Mouse (Mus musculus) midbrain, embryonic 14.5 days (tissue): Measurements from ENCODE around the gene Irf7. TPM values are rescaled to one million over a fixed set of nuclear protein-coding genes. Genes with fewer than 3 reads are reported as not detected.

Experiments
- ATAC-seq: fragments of 200-750 bp; cut with Nextera tagmentation; 2 replicates; pipeline ENCODE4 v1.8.0; 2017; ENCODE audit warnings: moderate number of reproducible peaks, moderate library complexity; ENCODE audit not compliant: low FRiP score, low TSS enrichment
- DNase-seq: peaks from one replicate; pipeline ENCODE4 v3.0.0-alpha.2; 2015
- H3K27ac ChIP-seq: fragments of 300-500 bp; sonication (generic); replicated peaks from 2 replicates; pipeline ENCODE4 v1.5.1; 2014; ENCODE audit warnings: mild to moderate bottlenecking, low read depth, low read length, moderate library complexity
- H3K27me3 ChIP-seq: fragments of 300-500 bp; sonication (generic); 2 replicates; pipeline ENCODE4 v1.6.1; 2014; ENCODE audit warnings: low read length, control low read depth, mixed read lengths; ENCODE audit not compliant: control insufficient read depth, insufficient read depth
- H3K36me3 ChIP-seq: fragments of 300-500 bp; sonication (generic); 2 replicates; pipeline ENCODE4 v1.6.1; 2014; ENCODE audit warnings: low read length, control low read depth; ENCODE audit not compliant: control insufficient read depth, insufficient read depth
- H3K4me1 ChIP-seq: fragments of 300-500 bp; sonication (generic); 2 replicates; pipeline ENCODE4 v1.6.1; 2014; ENCODE audit warnings: mild to moderate bottlenecking, antibody characterized with exemption, low read length, control low read depth; ENCODE audit not compliant: control insufficient read depth, insufficient read depth
- H3K4me2 ChIP-seq: fragments of 300-500 bp; sonication (generic); 2 replicates; pipeline ENCODE4 v1.6.1; 2014; ENCODE audit warnings: mild to moderate bottlenecking, low read length, moderate library complexity
- H3K4me3 ChIP-seq: fragments of 300-500 bp; sonication (generic); replicated peaks from 2 replicates; pipeline ENCODE4 v1.5.1; 2014; ENCODE audit warnings: low read depth, low read length
- H3K9ac ChIP-seq: fragments of 300-500 bp; sonication (generic); replicated peaks from 2 replicates; pipeline ENCODE4 v1.6.1; 2014; ENCODE audit warnings: mild to moderate bottlenecking, low read length, moderate library complexity
- H3K9me3 ChIP-seq: fragments of 300-500 bp; sonication (generic); 2 replicates; pipeline ENCODE4 v1.6.1; 2016; ENCODE audit warnings: low read length, control low read depth, mixed read lengths; ENCODE audit not compliant: control insufficient read depth
- WGBS: fragments of 180-500 bp; shearing (Covaris S2); extraction: QIAGEN DNeasy Blood & Tissue Kit; methylation state at CpG from one replicate; pipeline ENCODE4 v1.1.7; 2014; 5-methylcytosine and 5-hydroxymethylcytosine counted together
- polyA plus RNA-seq: library from polyadenylated mRNA; unstranded; fragments of >200 nt; fragmentation: Nextera tagmentation; extraction: Ambion mirVana; gene quantifications from 2 replicates; pipeline ENCODE4 v1.2.1, GENCODE M21; 2014

Gene Irf7
- polyA plus RNA-seq, 1 experiment from 2014 or later: 9.2 TPM

DNA sequence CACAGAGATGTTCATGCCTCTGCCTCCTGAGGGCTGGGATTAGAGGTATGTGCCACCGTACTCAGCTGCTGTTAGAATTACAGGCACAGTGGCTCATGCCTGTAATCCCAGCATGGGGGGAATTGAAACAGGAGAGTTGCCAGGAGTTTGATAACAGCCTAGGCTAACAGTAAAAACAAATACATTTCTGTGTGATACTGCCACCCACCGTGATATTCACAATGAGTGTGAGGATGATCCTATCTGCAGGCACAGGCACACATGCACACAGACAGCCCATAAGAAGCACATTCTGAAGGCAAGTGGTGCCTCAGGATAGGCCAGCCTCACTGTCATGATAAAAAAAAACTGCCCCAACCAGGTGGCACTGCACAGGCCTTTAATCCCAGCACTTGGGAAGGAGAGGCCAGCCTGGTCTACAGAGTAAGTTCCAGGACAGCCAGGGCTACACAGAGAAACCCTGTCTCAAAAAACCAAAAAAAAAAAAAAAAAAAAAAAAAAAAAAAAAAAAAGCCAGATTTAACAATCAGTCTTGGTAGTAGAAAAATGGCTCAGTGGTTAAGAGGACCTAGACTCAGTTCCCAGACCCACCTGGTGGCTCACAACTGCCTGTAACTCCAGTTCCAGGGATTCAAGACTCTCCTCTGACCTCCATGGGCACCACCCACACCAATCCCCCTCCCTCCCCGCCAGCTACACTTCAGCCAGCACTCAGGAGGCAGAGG lies 31.8 kb upstream of the Irf7 start:
- Histone ChIP-seq H3K27me3 (peaks cover 29% of the 10 kb centered on the region), H3K27ac (no peak overlapping the region), H3K4me3 (no peak overlapping the region), H3K4me1 (peaks cover 10% of the 10 kb centered on the region), H3K9ac (no peak overlapping the region), H3K4me2 (no peak overlapping the region), H3K36me3 (peaks cover 60% of the 10 kb centered on the region), H3K9me3 (no peaks in the 10 kb centered on the region)
- 84% methylated on average over 3 of the region's 3 CpGs for WGBS
- ATAC-seq (no peak), DNase-seq (no peak)

GRCm38 (mm10) chr7:141294479-141294878 lies 28.2 kb upstream of the Irf7 start:
- Histone ChIP-seq H3K36me3 (peaks cover 26% of the 10 kb centered on the region), H3K9me3 (no peaks in the 10 kb centered on the region), H3K27ac (no peak overlapping the region), H3K27me3 (peaks cover 54% of the 10 kb centered on the region), H3K4me1 (peaks cover 21% of the 10 kb centered on the region), H3K4me2 (peak overlapping the region; percentile 61), H3K4me3 (peak overlapping the region; percentile 33; the same call in 1 of the 2 replicates), H3K9ac (no peak overlapping the region)
- DNase-seq (no peak), ATAC-seq (no peak)
- WGBS: 4% methylated on average over 22 of the region's 22 CpGs

DNA sequence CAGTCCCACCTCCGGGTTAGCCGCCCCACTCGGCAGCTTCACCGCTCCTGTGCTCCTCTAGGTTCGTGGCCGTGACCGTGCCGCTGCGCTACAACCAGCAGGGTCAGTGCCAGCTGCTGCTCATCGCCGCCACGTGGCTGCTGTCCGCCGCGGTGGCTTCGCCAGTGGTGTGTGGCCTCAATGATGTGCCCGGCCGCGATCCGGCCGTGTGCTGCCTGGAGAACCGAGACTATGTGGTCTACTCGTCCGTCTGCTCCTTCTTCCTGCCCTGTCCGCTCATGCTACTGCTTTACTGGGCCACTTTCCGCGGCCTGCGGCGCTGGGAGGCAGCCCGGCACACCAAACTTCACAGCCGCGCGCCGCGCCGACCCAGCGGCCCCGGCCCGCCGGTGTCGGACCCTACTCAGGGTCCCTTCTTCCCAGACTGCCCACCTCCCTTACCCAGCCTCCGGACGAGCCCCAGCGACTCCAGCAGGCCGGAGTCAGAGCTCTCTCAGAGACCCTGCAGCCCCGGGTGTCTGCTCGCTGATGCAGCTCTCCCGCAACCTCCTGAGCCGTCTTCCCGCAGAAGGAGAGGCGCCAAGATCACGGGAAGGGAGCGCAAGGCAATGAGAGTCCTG lies 27.7 kb upstream of the Irf7 start:
- DNase-seq (peak; percentile 59), ATAC-seq (no peak)
- WGBS: 1% methylated on average over 53 of the region's 53 CpGs
- Histone ChIP-seq H3K4me1 (peaks cover 21% of the 10 kb centered on the region), H3K4me2 (peak overlapping the region; percentile 61), H3K36me3 (peaks cover 21% of the 10 kb centered on the region), H3K27ac (no peak overlapping the region), H3K9ac (no peak overlapping the region; the same call in 1 of the 2 replicates), H3K9me3 (no peaks in the 10 kb centered on the region), H3K27me3 (peaks cover 54% of the 10 kb centered on the region), H3K4me3 (peak overlapping the region; percentile 33)

- no peaks in the 10 kb centered on the region for H3K9me3 ChIP-seq
- H3K36me3 ChIP-seq: peaks cover 12% of the 10 kb centered on the region
- peak overlapping the region; percentile 95 for H3K4me2 ChIP-seq
- no peak overlapping the region; the same call in 1 of the 2 replicates for H3K9ac ChIP-seq
- ATAC-seq: no peak
- H3K27ac ChIP-seq: no peak overlapping the region
- peaks cover 21% of the 10 kb centered on the region for H3K4me1 ChIP-seq
- H3K4me3 ChIP-seq: peak overlapping the region; percentile 48
- H3K27me3 ChIP-seq: peaks cover 54% of the 10 kb centered on the region
- peak; percentile 39 for DNase-seq
- WGBS: 17% methylated on average over 15 of the region's 15 CpGs
Observed at GRCm38 (mm10) chr7:141292583-141293388, 26.5 kb upstream of the Irf7 start.

DNA sequence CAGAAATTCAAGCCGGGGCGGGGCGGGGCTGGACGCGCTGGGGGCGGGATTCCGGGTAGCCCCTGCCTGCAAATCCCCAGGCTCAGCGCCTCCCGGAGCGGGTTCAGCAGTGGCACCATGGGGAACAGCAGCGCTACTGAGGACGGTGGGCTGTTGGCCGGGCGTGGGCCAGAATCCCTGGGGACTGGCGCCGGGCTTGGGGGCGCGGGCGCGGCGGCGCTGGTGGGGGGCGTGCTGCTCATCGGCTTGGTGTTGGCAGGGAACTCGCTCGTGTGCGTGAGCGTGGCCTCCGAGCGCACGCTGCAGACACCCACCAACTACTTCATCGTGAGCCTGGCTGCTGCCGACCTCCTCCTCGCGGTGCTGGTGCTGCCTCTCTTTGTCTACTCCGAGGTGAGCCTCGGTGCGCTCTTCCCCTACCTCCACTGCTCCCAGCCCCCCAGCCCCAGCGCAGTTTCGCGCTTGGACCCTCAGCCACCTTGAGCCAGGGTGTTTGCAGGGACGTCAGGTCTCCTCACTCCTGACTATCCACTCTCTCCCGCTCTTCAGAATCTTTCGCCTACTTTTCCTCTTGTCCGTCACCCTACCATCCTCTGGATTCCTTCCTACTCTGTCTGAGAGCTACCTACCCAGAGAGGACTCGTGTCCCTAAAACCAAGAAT lies 25.8 kb upstream of the Irf7 start, which contains the start of gene Drd4:
Gene Drd4, plus strand, starts transcription at position 86 of the 662 bp plus-strand sequence.
- peaks cover 5% of the 10 kb centered on the region for H3K36me3 ChIP-seq
- no peaks in the 10 kb centered on the region for H3K9me3 ChIP-seq
- ATAC-seq: peak; percentile 62; the same call in 1 of the 2 replicates
- peak within 1 kb of the TSS; percentile 63 for H3K9ac ChIP-seq
- peak; percentile 69 for DNase-seq
- peak within 1 kb of the TSS; percentile 48 for H3K4me3 ChIP-seq
- peaks cover 21% of the 10 kb centered on the region for H3K4me1 ChIP-seq
- H3K27ac ChIP-seq: no peak within 1 kb of the TSS
- peak within 1 kb of the TSS; percentile 95 for H3K4me2 ChIP-seq
- WGBS: 1% methylated on average over 46 of the region's 46 CpGs
- peaks cover 54% of the 10 kb centered on the region for H3K27me3 ChIP-seq

GRCm38 (mm10) chr7:141288042-141288441 lies 21.8 kb upstream of the Irf7 start:
- Histone ChIP-seq H3K36me3 (no peaks in the 10 kb centered on the region), H3K4me3 (no peak overlapping the region), H3K9ac (no peak overlapping the region), H3K4me1 (0 out of 2 replicates have a peak, but pooled peaks cover 10% of the 10 kb centered on the region), H3K27me3 (peaks cover 25% of the 10 kb centered on the region), H3K27ac (no peak overlapping the region), H3K4me2 (no peak overlapping the region), H3K9me3 (no peaks in the 10 kb centered on the region)
- 88% methylated on average over 3 of the region's 3 CpGs for WGBS
- DNase-seq: no peak
- ATAC-seq: no peak

- Histone ChIP-seq H3K9me3 (no peaks in the 10 kb centered on the region), H3K4me3 (no peak overlapping the region), H3K4me2 (no peak overlapping the region), H3K27me3 (no peaks in the 10 kb centered on the region), H3K27ac (no peak overlapping the region), H3K36me3 (no peaks in the 10 kb centered on the region), H3K9ac (no peak overlapping the region), H3K4me1 (peaks cover 11% of the 10 kb centered on the region; the same call in 1 of the 2 replicates)
- ATAC-seq (no peak), DNase-seq (no peak)
- 87% methylated on average over 4 of the region's 4 CpGs for WGBS
Observed at GRCm38 (mm10) chr7:141282756-141283155, 16.5 kb upstream of the Irf7 start.

DNA sequence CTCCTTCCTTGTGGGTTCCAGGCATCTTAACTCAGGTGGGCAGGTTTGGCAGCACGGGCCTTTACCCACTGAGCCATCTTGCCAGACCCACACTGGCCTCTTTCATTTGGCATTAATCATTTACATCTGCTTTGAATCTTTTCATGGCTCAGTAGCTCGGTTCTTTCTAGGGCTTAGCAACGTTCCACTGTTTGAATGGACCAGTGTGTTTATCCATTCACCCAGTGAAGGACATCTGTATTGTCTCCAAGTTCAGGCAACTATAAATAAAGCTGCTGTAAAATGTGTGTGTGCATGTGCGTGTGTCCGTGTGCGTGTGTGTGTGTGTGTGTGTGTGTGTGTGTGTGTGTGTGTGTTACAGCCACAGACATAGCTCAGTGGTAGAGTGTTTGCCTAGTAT lies 15.2 kb upstream of the Irf7 start:
- Histone ChIP-seq H3K4me1 (peaks cover 11% of the 10 kb centered on the region; the same call in 1 of the 2 replicates), H3K9ac (no peak overlapping the region), H3K4me3 (no peak overlapping the region), H3K4me2 (no peak overlapping the region), H3K27ac (no peak overlapping the region), H3K27me3 (no peaks in the 10 kb centered on the region), H3K36me3 (no peaks in the 10 kb centered on the region), H3K9me3 (no peaks in the 10 kb centered on the region)
- no peak for ATAC-seq
- WGBS: 50% methylated on average over 6 of the region's 6 CpGs
- DNase-seq: no peak
